Mouse (Mus musculus) forebrain, embryonic 10.5 days (tissue): ENCODE results near the gene Olfr1224-ps1. TPM values are rescaled to one million over a fixed set of nuclear protein-coding genes. Genes with fewer than 3 reads are reported as not detected.
"Not testable (repeated sequence)": the region's sequence is repeated elsewhere in the genome, so short reads cannot be mapped to it uniquely, and the experiment has no call there.

Source experiments
- DNase-seq: peaks from one replicate; pipeline ENCODE4 v3.0.0-alpha.2; 2017; ENCODE audit warnings: low spot score; ENCODE audit errors: extremely low spot score
- H3K27ac ChIP-seq: fragments of 300-500 bp; sonication (generic); 2 replicates; pipeline ENCODE4 v1.5.1; 2016; ENCODE audit warnings: mild to moderate bottlenecking
- H3K27me3 ChIP-seq: fragments of 300-500 bp; sonication (generic); 2 replicates; pipeline ENCODE4 v1.6.1; 2016; ENCODE audit warnings: mild to moderate bottlenecking; ENCODE audit not compliant: poor library complexity, severe bottlenecking
- H3K36me3 ChIP-seq: fragments of 300-500 bp; sonication (generic); replicated peaks from 2 replicates; pipeline ENCODE4 v1.6.1; 2016; ENCODE audit warnings: mild to moderate bottlenecking, moderate library complexity
- H3K4me1 ChIP-seq: fragments of 300-500 bp; sonication (generic); 2 replicates; pipeline ENCODE4 v1.6.1; 2016
- H3K4me3 ChIP-seq: fragments of 300-500 bp; sonication (generic); 2 replicates; pipeline ENCODE4 v1.5.1; 2016; ENCODE audit warnings: mild to moderate bottlenecking, moderate library complexity
- H3K9me3 ChIP-seq: fragments of 300-500 bp; sonication (generic); 2 replicates; pipeline ENCODE4 v1.6.1; 2016; ENCODE audit warnings: mild to moderate bottlenecking, moderate library complexity
- WGBS: fragments of 180-500 bp; shearing (Covaris S2); methylation state at CpG from one replicate; pipeline ENCODE4 v1.1.7; 2016; 5-methylcytosine and 5-hydroxymethylcytosine counted together
- polyA plus RNA-seq: library from polyadenylated mRNA; unstranded; fragments of >200 nt; fragmentation: Nextera tagmentation; extraction: Ambion mirVana; gene quantifications from 2 replicates; pipeline ENCODE4 v1.2.1, GENCODE M21; 2016

The Olfr1224-ps1 gene
- polyA plus RNA-seq: not detected in 2 replicates

DNA sequence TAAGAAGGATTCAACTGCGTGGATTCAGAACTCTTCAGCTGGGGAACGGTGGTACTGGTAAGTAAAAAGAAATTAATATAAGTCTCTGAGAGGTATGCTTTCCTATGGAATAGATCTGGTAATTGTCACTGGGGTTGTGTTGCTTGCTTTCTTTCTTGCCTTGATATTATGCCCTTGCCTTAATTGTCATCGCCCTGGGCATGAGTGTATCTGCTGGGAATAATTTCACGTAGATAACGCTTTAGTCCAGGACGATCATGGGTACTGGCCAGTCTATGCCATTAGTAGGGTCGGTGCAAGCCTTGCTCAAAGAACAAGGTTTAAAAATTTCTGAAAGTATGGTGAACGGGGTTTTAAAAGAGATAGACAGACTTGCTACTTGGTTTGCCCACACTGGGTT lies at the start of gene Olfr1224-ps1:
Olfr1224-ps1 (minus strand) TSS at position 101 of the 400 bp plus-strand sequence.
- H3K36me3 ChIP-seq, H3K27me3 ChIP-seq, H3K4me3 ChIP-seq, DNase-seq, H3K4me1 ChIP-seq, H3K9me3 ChIP-seq, H3K27ac ChIP-seq: not testable (repeated sequence)
- 93% methylated on average over 8 of the region's 8 CpGs for WGBS

DNA sequence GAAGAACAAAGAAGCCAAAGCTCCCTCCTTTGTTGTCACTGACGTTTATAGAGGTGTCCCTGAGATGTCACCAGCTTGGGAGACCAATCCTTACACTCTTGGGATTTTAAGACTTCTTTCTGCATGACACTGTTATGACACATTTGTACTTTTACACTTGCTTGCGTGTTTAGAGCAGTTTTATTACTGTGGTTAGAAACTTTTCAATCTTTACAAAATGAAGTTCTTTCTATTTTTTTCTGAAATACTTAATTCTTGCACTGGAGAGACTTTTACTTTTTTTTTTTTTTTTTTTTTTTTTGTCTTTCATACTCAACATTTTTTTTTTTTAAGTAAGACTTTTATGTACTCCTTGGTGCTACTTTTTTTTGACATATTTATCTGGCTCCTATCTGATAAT lies 36.1 kb upstream of the Olfr1224-ps1 start, which contains the start of gene Olfr1226:
Olfr1226 (minus strand) TSS at position 101 of the 400 bp plus-strand sequence.
- Histone ChIP-seq H3K27me3 (no peaks in the 10 kb centered on the region), H3K27ac (no peak within 1 kb of the TSS), H3K4me3 (no peak within 1 kb of the TSS), H3K36me3 (no peaks in the 10 kb centered on the region), H3K4me1 (no peaks in the 10 kb centered on the region), H3K9me3 (no peaks in the 10 kb centered on the region)
- 71% methylated on average over 2 of the region's 2 CpGs for WGBS
- DNase-seq: no peak

DNA sequence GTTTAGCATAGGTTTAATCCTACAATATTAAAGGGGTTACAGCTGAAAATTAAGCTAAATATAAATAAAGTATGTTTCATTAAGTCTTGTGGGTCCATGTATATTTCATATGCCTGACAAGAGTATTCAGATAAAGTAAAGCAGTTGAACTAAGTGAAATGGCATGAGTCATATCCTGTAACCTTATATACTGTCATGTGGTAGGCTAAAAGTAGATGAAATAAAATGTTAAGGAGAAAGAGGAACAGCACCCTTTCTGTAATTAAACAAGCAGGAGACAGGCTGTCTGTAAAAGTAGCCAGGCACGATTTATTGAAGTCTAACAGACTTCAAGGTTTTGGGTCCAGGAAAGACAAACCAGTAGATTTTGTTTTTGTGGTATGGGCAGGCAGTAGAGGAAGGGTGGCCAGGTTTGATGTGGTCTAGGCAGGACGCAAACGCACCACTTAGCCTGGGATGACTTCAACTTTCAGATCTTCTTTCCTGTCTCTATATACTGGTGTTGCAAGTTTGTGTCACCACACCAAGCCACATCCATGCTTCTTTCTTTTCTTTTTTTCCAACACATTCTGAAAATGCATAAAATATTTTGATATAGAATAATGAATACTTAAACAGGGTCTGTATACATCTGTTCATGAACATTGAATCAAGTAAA lies 32.6 kb upstream of the Olfr1224-ps1 start:
- Histone ChIP-seq H3K36me3 (no peaks in the 10 kb centered on the region), H3K27me3 (no peaks in the 10 kb centered on the region), H3K27ac (no peak overlapping the region), H3K4me3 (no peak overlapping the region), H3K9me3 (no peaks in the 10 kb centered on the region), H3K4me1 (no peaks in the 10 kb centered on the region)
- no peak for DNase-seq
- WGBS: 98% methylated on average over 3 of the region's 3 CpGs

DNA sequence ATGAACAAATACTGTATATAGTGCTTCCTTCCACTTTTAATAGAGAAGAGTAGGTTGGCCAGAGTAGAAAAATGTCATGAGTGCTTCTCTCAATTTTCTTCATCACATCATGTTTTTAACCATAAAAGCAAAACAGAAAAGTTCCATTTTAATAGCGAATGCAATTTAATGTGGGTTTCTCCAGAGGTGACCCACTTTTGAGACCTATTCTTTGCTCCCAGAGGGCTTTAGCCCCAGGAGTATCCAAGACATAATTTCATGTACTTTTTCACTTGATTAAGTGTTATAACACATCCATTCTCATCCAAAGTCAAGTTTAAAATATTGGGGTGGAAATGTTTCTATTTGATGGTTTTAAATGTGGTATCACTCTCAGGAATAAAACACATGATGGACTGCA lies 10.7 kb upstream of the Olfr1224-ps1 start, which contains the start of gene Olfr1225:
Olfr1225 (minus strand) TSS at position 101 of the 400 bp plus-strand sequence.
- WGBS: 88% methylated on average over 1 of the region's 1 CpGs
- H3K4me1 ChIP-seq: no peaks in the 10 kb centered on the region
- DNase-seq: no peak

DNA sequence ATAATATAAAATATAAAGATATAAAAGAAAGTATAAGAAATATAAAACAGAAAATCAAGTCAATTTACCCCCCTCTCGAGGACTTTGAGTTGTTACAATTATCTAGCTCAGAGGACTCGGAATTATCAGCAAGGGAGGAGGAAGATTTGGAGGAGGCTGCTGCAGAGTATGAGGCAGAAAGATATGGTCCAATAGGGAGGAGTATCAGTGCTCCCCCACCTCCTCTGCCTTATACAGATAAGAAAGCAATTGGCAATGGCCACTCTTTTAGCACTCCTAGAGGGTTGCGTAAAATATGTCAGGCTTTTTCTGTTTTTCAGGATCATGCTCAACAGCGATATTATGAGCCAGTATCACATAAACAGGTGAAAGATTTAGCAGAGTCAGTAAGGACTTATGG lies 820 bp upstream of the Olfr1224-ps1 start:
- H3K9me3 ChIP-seq, DNase-seq, H3K27ac ChIP-seq, H3K27me3 ChIP-seq, H3K36me3 ChIP-seq, H3K4me3 ChIP-seq, H3K4me1 ChIP-seq: not testable (repeated sequence)
- WGBS: 94% methylated on average over 4 of the region's 4 CpGs

More for the DNA sequence above, 10.7 kb upstream of the Olfr1224-ps1 start, which contains the start of gene Olfr1225:
- H3K27ac ChIP-seq: no peak within 1 kb of the TSS
- H3K36me3 ChIP-seq: no peaks in the 10 kb centered on the region
- H3K9me3 ChIP-seq: no peaks in the 10 kb centered on the region
- H3K4me3 ChIP-seq: no peak within 1 kb of the TSS
- H3K27me3 ChIP-seq: no peaks in the 10 kb centered on the region

DNA sequence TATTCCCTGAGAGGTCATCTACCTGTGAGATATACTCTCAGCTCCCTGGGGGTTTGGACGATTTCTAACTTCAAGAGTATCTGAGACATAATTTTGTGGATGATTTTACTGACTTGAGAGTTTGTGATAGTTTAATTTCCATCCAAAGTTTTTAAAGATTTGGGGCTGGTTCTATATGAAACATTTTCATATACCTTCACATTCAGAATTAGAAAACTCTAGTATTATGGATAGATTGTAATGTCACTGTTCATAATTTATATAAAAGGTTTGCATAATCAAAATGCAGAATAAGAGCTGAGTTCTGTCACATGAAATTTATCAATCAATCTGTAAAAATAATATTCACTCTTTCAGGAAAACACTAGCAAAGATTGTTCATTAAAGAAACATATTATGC lies 12.4 kb downstream of the Olfr1224-ps1 start, which contains the start of gene Olfr1223:
Olfr1223 (minus strand) TSS at position 101 of the 400 bp plus-strand sequence.
- Histone ChIP-seq H3K9me3 (no peaks in the 10 kb centered on the region), H3K4me3 (no peak within 1 kb of the TSS), H3K27ac (no peak within 1 kb of the TSS), H3K4me1 (no peaks in the 10 kb centered on the region), H3K36me3 (no peaks in the 10 kb centered on the region), H3K27me3 (no peaks in the 10 kb centered on the region)
- no peak for DNase-seq
- 74% methylated on average over 1 of the region's 1 CpGs for WGBS

DNA sequence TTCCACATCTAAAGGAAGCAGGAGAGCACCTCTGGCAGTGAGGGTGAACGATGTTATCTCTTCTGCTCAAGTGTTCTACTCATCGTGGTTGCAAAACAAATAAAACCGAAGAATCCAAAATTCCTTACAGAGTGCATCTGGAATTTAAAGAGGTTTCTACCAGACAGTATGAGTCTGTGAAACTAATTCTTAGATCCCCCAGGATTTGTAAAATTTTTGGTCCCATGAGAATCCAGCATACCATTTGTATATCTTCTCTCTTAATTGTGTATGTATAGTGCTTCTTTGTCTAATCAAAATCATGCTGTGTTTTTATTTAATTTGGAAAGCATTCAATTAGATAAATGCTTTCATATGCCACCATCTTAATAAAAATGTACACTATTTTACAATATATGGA lies 30.9 kb downstream of the Olfr1224-ps1 start, which contains the start of gene Olfr1222:
Olfr1222 (minus strand) TSS at position 101 of the 400 bp plus-strand sequence.
- Histone ChIP-seq H3K4me3 (no peak within 1 kb of the TSS), H3K4me1 (no peaks in the 10 kb centered on the region), H3K27me3 (no peaks in the 10 kb centered on the region), H3K9me3 (no peaks in the 10 kb centered on the region), H3K27ac (no peak within 1 kb of the TSS), H3K36me3 (no peaks in the 10 kb centered on the region)
- no peak for DNase-seq
- 91% methylated on average over 3 of the region's 3 CpGs for WGBS

DNA sequence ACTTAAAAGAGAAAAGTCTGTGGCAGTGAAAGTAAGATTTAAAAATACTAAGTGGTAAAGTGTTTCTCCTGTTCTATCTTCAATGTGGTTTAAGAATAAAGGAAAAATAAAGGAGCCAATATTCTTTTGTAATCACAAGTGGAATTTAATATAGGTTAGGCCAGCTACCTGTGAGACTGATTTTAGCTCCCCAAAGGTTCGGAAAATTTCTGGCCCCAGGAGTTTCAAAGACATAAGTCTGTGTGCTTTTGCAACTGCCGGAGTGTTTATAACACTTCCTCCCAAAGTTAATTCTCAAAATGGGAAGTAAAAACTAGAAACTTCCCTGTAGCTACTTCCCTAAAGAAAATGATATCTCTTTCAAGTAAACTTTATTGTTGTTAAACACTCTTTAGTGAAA lies 46.7 kb downstream of the Olfr1224-ps1 start, which contains the start of gene Olfr1221:
Olfr1221 (minus strand) TSS at position 101 of the 400 bp plus-strand sequence.
- no peaks in the 10 kb centered on the region for H3K36me3 ChIP-seq
- no peaks in the 10 kb centered on the region for H3K27me3 ChIP-seq
- H3K27ac ChIP-seq: no peak within 1 kb of the TSS
- H3K9me3 ChIP-seq: no peaks in the 10 kb centered on the region
- no peaks in the 10 kb centered on the region for H3K4me1 ChIP-seq
- no peak for DNase-seq
- WGBS: 94% methylated on average over 2 of the region's 2 CpGs
- H3K4me3 ChIP-seq: no peak within 1 kb of the TSS

DNA sequence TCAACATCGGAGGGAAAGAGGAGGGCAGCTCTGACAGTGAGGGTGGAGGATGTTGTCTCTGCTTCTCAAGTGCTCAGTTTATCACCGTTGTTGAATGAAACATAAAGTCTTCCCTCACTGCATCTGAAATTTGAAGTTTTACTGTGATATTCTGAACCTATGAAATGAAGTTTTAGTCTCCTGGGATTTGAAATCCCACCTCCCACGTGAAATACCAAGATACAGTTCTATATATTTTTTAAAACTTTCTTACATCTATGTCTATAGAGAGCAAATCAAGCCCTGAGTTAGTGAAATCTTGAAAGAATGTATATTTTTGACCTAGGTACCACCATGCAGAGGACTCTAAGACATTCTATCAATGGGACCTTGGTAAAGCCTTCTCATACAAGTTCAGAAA lies 57.2 kb downstream of the Olfr1224-ps1 start, which contains the start of gene Olfr1220:
Olfr1220 (minus strand) TSS at position 101 of the 400 bp plus-strand sequence.
- Histone ChIP-seq H3K4me1 (no peaks in the 10 kb centered on the region), H3K4me3 (no peak within 1 kb of the TSS), H3K36me3 (no peaks in the 10 kb centered on the region), H3K27ac (no peak within 1 kb of the TSS), H3K9me3 (no peaks in the 10 kb centered on the region), H3K27me3 (no peaks in the 10 kb centered on the region)
- 87% methylated on average over 3 of the region's 3 CpGs for WGBS
- DNase-seq: no peak

DNA sequence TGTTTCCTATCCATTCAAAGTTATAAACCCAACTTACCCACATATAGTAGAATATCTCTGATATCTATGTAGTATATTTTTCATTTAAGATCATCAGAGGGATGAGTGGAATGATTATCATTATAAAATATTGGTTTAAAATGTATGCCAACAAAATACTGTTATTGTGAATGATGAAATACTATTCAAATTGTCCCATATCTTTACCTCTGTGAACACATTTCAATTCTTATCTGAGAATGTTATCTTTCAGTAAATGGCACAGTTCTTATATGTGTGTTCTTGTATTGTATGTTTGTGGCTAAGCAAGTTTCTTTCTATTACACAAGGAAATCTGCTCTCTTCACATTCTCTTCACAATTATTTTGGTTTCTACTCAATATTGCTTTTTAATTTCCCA lies 58.2 kb downstream of the Olfr1224-ps1 start:
- no peak for DNase-seq
- Histone ChIP-seq H3K4me1 (no peaks in the 10 kb centered on the region), H3K9me3 (no peaks in the 10 kb centered on the region), H3K27ac (no peak overlapping the region), H3K27me3 (no peaks in the 10 kb centered on the region), H3K4me3 (no peak overlapping the region), H3K36me3 (no peaks in the 10 kb centered on the region)

Other genes with a start within 250 kb of the Olfr1224-ps1 start
- not detected in 2 replicates for gene Olfr1209, start 248.9 kb downstream of the Olfr1224-ps1 start, polyA plus RNA-seq
- gene Olfr1211, start 226.0 kb downstream of the Olfr1224-ps1 start, polyA plus RNA-seq: not detected in 2 replicates
- not detected in 2 replicates for gene Olfr1212, start 210.1 kb downstream of the Olfr1224-ps1 start, polyA plus RNA-seq
- not detected in 2 replicates for gene Gm13762, start 183.8 kb downstream of the Olfr1224-ps1 start, polyA plus RNA-seq
- gene Olfr1214, start 171.4 kb downstream of the Olfr1224-ps1 start, polyA plus RNA-seq: not detected in 2 replicates
- gene Olfr1215, start 157.1 kb downstream of the Olfr1224-ps1 start, polyA plus RNA-seq: not detected in 2 replicates
- not detected in 2 replicates for gene Olfr1216, start 145.8 kb downstream of the Olfr1224-ps1 start, polyA plus RNA-seq
- gene Olfr1217, start 132.0 kb downstream of the Olfr1224-ps1 start, polyA plus RNA-seq: not detected in 2 replicates
- gene Olfr1218, start 102.9 kb downstream of the Olfr1224-ps1 start, polyA plus RNA-seq: not detected in 2 replicates
- gene Olfr1219, start 80.6 kb downstream of the Olfr1224-ps1 start, polyA plus RNA-seq: not detected in 2 replicates
- gene Olfr1220, start 57.3 kb downstream of the Olfr1224-ps1 start, polyA plus RNA-seq: not detected in 2 replicates
- gene Olfr1221, start 46.8 kb downstream of the Olfr1224-ps1 start, polyA plus RNA-seq: not detected in 2 replicates
- not detected in 2 replicates for gene Olfr1222, start 31.0 kb downstream of the Olfr1224-ps1 start, polyA plus RNA-seq
- gene Olfr1223, start 12.5 kb downstream of the Olfr1224-ps1 start, polyA plus RNA-seq: not detected in 2 replicates
- not detected in 2 replicates for gene Olfr1225, start 10.6 kb upstream of the Olfr1224-ps1 start, polyA plus RNA-seq
- gene Olfr1226, start 36.0 kb upstream of the Olfr1224-ps1 start, polyA plus RNA-seq: not detected in 2 replicates
- not detected in 2 replicates for gene Olfr1228, start 90.0 kb upstream of the Olfr1224-ps1 start, polyA plus RNA-seq
- not detected in 2 replicates for gene Olfr1229, start 123.9 kb upstream of the Olfr1224-ps1 start, polyA plus RNA-seq
- not detected in 2 replicates for gene Olfr1230, start 133.2 kb upstream of the Olfr1224-ps1 start, polyA plus RNA-seq
- not detected in 2 replicates for gene Olfr1231, start 143.0 kb upstream of the Olfr1224-ps1 start, polyA plus RNA-seq
- gene Olfr1232, start 165.6 kb upstream of the Olfr1224-ps1 start, polyA plus RNA-seq: not detected in 2 replicates
- not detected in 2 replicates for gene Olfr1233, start 178.3 kb upstream of the Olfr1224-ps1 start, polyA plus RNA-seq
- gene Olfr1234, start 200.8 kb upstream of the Olfr1224-ps1 start, polyA plus RNA-seq: not detected in 2 replicates
- not detected in 2 replicates for gene Olfr1238, start 245.6 kb upstream of the Olfr1224-ps1 start, polyA plus RNA-seq